In genomic region chr6:146235165-146235564, GRCm38 (mm10) we compare ENCODE assay signal across 19 mouse cellular contexts.
DNase-seq lines count a peak whose midpoint lies in the region; ATAC-seq and TF ChIP-seq lines count a peak whose summit lies in the region.
"Had no signal": no experiment of that assay in that cellular context is flagged by ENCODE, and none has a peak within 500 bp of the region (broad histone marks: within the 10 kb centered on the region; RNA-seq: fewer than 3 reads in every experiment).

No protein-coding gene starts in this region.

- no peaks in the 10 kb centered on the region for H3K27me3 ChIP-seq in hindbrain, embryonic 12.5 days
- no peaks in the 10 kb centered on the region for H3K27me3 ChIP-seq in hindbrain, embryonic 10.5 days (ENCODE audit: insufficient read depth, poor library complexity, severe bottlenecking)
- H3K27me3 ChIP-seq in hindbrain, embryonic 14.5 days (ENCODE audit: control insufficient read depth, insufficient read depth, low read length), result no peaks in the 10 kb centered on the region
- no peaks in the 10 kb centered on the region for H3K27me3 ChIP-seq in midbrain, embryonic 13.5 days
- H3K27me3 ChIP-seq in neural tube, embryonic 15.5 days (replicated peaks), result no peaks in the 10 kb centered on the region
- H3K27me3 ChIP-seq: embryonic facial prominence, embryonic 15.5 days; heart, embryonic 13.5 days; limb, embryonic 12.5 days; liver, embryonic 13.5 days had no signal

- ATAC-seq in hindbrain, embryonic 12.5 days (ENCODE audit: low FRiP score), result no peak
- ATAC-seq in hindbrain, embryonic 14.5 days (ENCODE audit: low FRiP score), result no peak
- ATAC-seq in midbrain, embryonic 13.5 days, result peak; percentile 55
- peak; percentile 69 for ATAC-seq in neural tube, embryonic 15.5 days (ENCODE audit: low FRiP score)

- H3K9me3 ChIP-seq in hindbrain, embryonic 12.5 days (replicated peaks), result no peaks in the 10 kb centered on the region
- no peaks in the 10 kb centered on the region for H3K9me3 ChIP-seq in hindbrain, embryonic 10.5 days
- H3K9me3 ChIP-seq in hindbrain, embryonic 14.5 days (ENCODE audit: control insufficient read depth, low read length), result no peaks in the 10 kb centered on the region
- H3K9me3 ChIP-seq in midbrain, embryonic 13.5 days, result no peaks in the 10 kb centered on the region
- no peaks in the 10 kb centered on the region for H3K9me3 ChIP-seq in neural tube, embryonic 15.5 days (replicated peaks)
- H3K9me3 ChIP-seq: embryonic facial prominence, embryonic 15.5 days; heart, embryonic 13.5 days; liver, embryonic 13.5 days had no signal

- H3K4me3 ChIP-seq in hindbrain, embryonic 12.5 days, result no peak overlapping the region
- H3K4me3 ChIP-seq in hindbrain, embryonic 10.5 days, result no peak overlapping the region
- no peak overlapping the region for H3K4me3 ChIP-seq in hindbrain, embryonic 14.5 days (replicated peaks; ENCODE audit: low read length)
- H3K4me3 ChIP-seq in midbrain, embryonic 13.5 days (replicated peaks), result no peak overlapping the region
- no peak overlapping the region for H3K4me3 ChIP-seq in neural tube, embryonic 15.5 days (replicated peaks)
- no peak overlapping the region for H3K4me3 ChIP-seq in left cerebral cortex, adult 2 months
- H3K4me3 ChIP-seq: embryonic facial prominence, embryonic 15.5 days; gastrocnemius, adult 2 months; heart, embryonic 13.5 days; limb, embryonic 12.5 days; liver, embryonic 13.5 days had no signal

- no peaks in the 10 kb centered on the region for H3K36me3 ChIP-seq in hindbrain, embryonic 12.5 days
- H3K36me3 ChIP-seq in hindbrain, embryonic 10.5 days, result no peaks in the 10 kb centered on the region
- no peaks in the 10 kb centered on the region for H3K36me3 ChIP-seq in hindbrain, embryonic 14.5 days (replicated peaks; ENCODE audit: control insufficient read depth, insufficient read depth)
- H3K36me3 ChIP-seq in midbrain, embryonic 13.5 days, result no peaks in the 10 kb centered on the region
- H3K36me3 ChIP-seq in neural tube, embryonic 15.5 days, result no peaks in the 10 kb centered on the region
- H3K36me3 ChIP-seq: limb, embryonic 12.5 days had no signal

- H3K27ac ChIP-seq in hindbrain, embryonic 12.5 days, result 0 out of 2 replicates have a peak overlapping the region, but pooled peaks have one; percentile 53
- H3K27ac ChIP-seq in hindbrain, embryonic 10.5 days, result no peak overlapping the region
- H3K27ac ChIP-seq in hindbrain, embryonic 14.5 days, result peak overlapping the region; percentile 68
- H3K27ac ChIP-seq in midbrain, embryonic 13.5 days, result 0 out of 2 replicates have a peak overlapping the region, but pooled peaks have one; percentile 40
- H3K27ac ChIP-seq in neural tube, embryonic 15.5 days (replicated peaks), result peak overlapping the region; percentile 69
- no peak overlapping the region for H3K27ac ChIP-seq in left cerebral cortex, adult 2 months
- H3K27ac ChIP-seq: embryonic facial prominence, embryonic 15.5 days; gastrocnemius, adult 2 months; heart, embryonic 13.5 days; limb, embryonic 12.5 days; liver, embryonic 13.5 days had no signal

- 54% methylated on average over 3 of the region's 3 CpGs for WGBS in hindbrain, embryonic 12.5 days
- WGBS in hindbrain, embryonic 10.5 days, result 71% methylated on average over 3 of the region's 3 CpGs
- WGBS in hindbrain, embryonic 14.5 days, result 15% methylated on average over 3 of the region's 3 CpGs
- WGBS in midbrain, embryonic 13.5 days, result 33% methylated on average over 3 of the region's 3 CpGs
- 22% methylated on average over 3 of the region's 3 CpGs for WGBS in neural tube, embryonic 15.5 days

- peaks cover 8% of the 10 kb centered on the region for H3K4me1 ChIP-seq in hindbrain, embryonic 12.5 days
- H3K4me1 ChIP-seq in hindbrain, embryonic 10.5 days (replicated peaks), result no peaks in the 10 kb centered on the region; the same call in 1 of the 2 replicates
- peaks cover 17% of the 10 kb centered on the region for H3K4me1 ChIP-seq in hindbrain, embryonic 14.5 days (replicated peaks; ENCODE audit: control insufficient read depth, insufficient read depth, low read length)
- H3K4me1 ChIP-seq in midbrain, embryonic 13.5 days (replicated peaks), result peaks cover 13% of the 10 kb centered on the region
- peaks cover 15% of the 10 kb centered on the region for H3K4me1 ChIP-seq in neural tube, embryonic 15.5 days
- H3K4me1 ChIP-seq: embryonic facial prominence, embryonic 15.5 days; heart, embryonic 13.5 days had no signal

- no peak for TF ChIP-seq CTCF in left cerebral cortex, adult 2 months (IDR thresholded peaks at IDR 0.05)

- no peak overlapping the region for H3K4me2 ChIP-seq in hindbrain, embryonic 12.5 days (replicated peaks)
- H3K4me2 ChIP-seq in hindbrain, embryonic 14.5 days (replicated peaks), result no peak overlapping the region
- no peak overlapping the region for H3K4me2 ChIP-seq in midbrain, embryonic 13.5 days (replicated peaks)
- H3K4me2 ChIP-seq in neural tube, embryonic 15.5 days, result no peak overlapping the region
- H3K4me2 ChIP-seq: embryonic facial prominence, embryonic 15.5 days; heart, embryonic 13.5 days; limb, embryonic 12.5 days; liver, embryonic 13.5 days; lung, embryonic 14.5 days had no signal

- no peak for DNase-seq in hindbrain, embryonic 10.5 days (ENCODE audit: low spot score)
- peak; percentile 52 for DNase-seq in hindbrain, embryonic 14.5 days (ENCODE audit: low spot score)
- DNase-seq in left cerebral cortex, adult 2 months (ENCODE audit: extremely low spot score in 1 of 2, low spot score in 2 of 2), result no peak
- no peak for DNase-seq in left cerebral cortex, postnatal 4 days
- DNase-seq: adrenal gland, adult 2 months; cerebellum, adult 9-11 months; gastrocnemius, adult 2 months; kidney, adult 9 months; kidney, postnatal 36 days; liver, embryonic 13.5 days; lung, embryonic 14.5 days; lung, postnatal 36 days; right cerebral cortex, adult 18-20 months had no signal

- intact Hi-C loops in left cerebral cortex, adult 2 months (cut with DNase I), result no loop called here
- intact Hi-C loops in left cerebral cortex, postnatal 4 days (cut with DNase I), result no loop called here

- no peak overlapping the region for H3K9ac ChIP-seq in hindbrain, embryonic 12.5 days
- H3K9ac ChIP-seq in hindbrain, embryonic 14.5 days, result no peak overlapping the region
- no peak overlapping the region for H3K9ac ChIP-seq in midbrain, embryonic 13.5 days (replicated peaks)
- no peak overlapping the region for H3K9ac ChIP-seq in neural tube, embryonic 15.5 days (replicated peaks)
- H3K9ac ChIP-seq: embryonic facial prominence, embryonic 15.5 days; heart, embryonic 13.5 days; limb, embryonic 12.5 days; liver, embryonic 13.5 days; lung, embryonic 14.5 days had no signal

Comparison
In these comparisons a context has a peak if more than half of its experiments do, and no peak if none do; other contexts are left out.
1. H3K27ac ChIP-seq: peak in hindbrain, embryonic 12.5 days (single experiment), hindbrain, embryonic 14.5 days (single experiment), midbrain, embryonic 13.5 days (single experiment) and neural tube, embryonic 15.5 days (single experiment); none in hindbrain, embryonic 10.5 days (single experiment) and left cerebral cortex, adult 2 months (single experiment).
2. ATAC-seq: peak in midbrain, embryonic 13.5 days (single experiment) and neural tube, embryonic 15.5 days (single experiment); none in hindbrain, embryonic 12.5 days (single experiment) and hindbrain, embryonic 14.5 days (single experiment).